Mouse (Mus musculus) lung, postnatal 10 days (tissue): ENCODE measurements around the gene Psmd8.

Experiments used
- DNase-seq: peaks from one replicate; pipeline ENCODE4 v3.0.0; 2021

Psmd8 gene

GRCm38 (mm10) chr7:29134230-29134629, 46.3 kb downstream of the Psmd8 start:
- DNase-seq = no peak

DNA sequence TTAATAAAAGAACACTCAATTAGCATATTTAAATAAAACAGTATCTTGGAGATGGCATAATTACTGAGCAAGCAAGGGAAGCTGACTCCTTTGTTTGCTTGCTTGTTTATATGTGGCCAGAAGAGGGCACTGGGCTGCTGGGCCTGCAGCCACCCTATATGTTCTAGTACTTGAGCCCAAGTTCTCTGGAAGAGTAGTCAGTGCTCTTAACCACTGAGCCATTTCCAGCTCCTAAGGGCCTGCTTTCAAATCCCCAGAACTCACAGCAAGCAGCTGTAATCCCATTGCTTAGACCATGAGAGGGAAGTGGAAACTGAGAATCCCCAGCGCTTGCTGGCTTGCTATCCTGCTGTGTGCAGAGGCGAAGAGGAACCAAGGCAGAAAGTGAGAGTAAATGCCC, 51.8 kb downstream of the Psmd8 start:
- no peak for DNase-seq

DNA sequence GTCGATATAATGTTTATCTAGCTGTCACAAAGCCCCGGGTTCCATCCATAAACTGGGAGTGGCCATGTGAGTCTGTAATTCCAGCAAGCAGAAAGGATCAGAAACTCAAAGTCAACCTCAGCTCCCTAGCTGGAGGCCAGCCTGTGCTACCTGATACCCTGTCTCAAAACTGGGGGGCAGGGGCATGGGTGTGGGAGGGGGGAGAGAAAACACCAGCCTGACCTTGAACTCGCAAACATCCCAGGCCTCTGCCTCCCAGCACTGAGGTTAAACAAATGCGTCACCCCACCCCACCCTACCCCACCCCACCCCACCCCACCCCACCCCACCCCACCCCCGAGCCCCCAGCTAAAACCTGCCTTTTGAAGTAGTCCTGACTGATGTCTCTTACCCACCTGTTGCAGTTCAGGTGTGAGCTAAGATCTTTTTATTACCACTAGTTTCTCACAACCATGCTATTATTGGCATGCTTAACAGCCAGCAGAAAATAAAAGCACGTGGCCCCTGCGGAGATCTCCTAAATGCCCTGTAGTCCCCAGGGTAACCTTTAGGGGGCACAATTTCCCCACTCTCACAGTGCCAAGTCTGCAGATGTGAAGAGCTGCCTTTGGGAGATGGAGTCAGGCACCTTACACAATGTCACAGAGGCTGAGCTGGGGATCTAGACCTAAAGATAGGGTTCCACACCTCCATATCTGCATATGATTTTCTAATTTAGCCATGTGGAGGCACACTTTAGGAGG, 54.2 kb downstream of the Psmd8 start:
- peak; percentile 78 for DNase-seq

DNA sequence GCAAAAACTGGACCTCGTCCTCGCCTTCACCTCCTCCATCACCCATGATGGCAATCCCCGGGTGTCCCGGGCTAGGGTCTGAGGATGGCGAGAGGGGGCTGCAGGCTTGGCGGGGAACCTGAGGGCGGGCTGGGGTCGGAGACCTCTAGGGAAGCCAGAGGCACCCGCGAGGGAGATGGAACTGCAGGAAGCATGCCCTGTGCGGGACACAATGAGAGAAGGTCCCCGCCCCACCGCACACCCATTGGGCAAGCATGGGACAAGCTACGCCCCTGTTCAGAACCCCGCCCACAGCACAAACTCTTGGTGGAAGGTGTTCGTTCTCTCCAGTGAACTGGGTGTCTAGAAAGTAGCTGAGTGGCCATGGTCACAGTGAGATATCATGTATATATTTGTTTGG, 55.5 kb downstream of the Psmd8 start, which contains the start of gene Ryr1:
Gene Ryr1, minus strand, starts transcription at position 210 of the 400 bp plus-strand sequence.
- DNase-seq = peak; percentile 82
